Mouse (Mus musculus) B cell, adult 62 days (primary cell): ENCODE data around the gene Bhlhe41. TPM values are rescaled to one million over a fixed set of nuclear protein-coding genes. Genes with fewer than 3 reads are reported as not detected.

Experiments used
- total RNA-seq: library from RNA; stranded (reverse); gene quantifications from 4 replicates; pipeline ENCODE4 v1.2.4, GENCODE M21; 2023

Bhlhe41 gene
- 28.9 to 34.6 TPM (median 31.8 TPM) in 4 replicates for total RNA-seq

DNA sequence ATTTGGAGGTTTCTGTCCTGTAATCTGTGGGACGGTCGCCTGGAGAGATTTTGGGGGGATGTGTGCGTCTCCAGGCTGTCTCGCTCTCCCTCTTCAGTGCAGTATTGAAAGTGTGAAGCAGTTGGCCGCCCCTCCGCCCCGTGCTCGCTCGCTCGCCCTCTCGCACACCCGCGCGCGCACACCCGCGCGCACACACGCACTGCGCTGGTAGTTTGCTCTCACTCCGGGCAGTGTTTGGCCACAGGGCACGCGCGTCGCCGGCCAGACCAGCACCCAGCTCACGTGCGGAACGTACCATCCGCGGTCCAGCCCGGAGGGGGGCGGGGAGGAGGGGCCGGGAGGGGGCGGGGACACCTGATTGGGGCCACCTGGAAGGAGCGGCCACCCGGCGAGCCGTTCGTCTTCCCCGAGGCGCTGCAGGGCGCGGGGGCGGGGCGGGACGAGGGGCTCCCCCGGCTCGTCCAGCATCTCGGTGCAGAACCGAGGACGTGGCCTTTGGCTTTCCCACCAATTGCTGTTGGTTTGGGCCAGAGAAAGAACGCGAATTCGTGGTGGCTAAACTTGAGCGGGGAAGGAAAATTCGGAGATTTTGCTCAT, at the start of gene Bhlhe41:
Bhlhe41 (minus strand) TSS at position 270 of the 597 bp plus-strand sequence.

Other genes with a start within 250 kb of the Bhlhe41 start
- not detected in 4 replicates for gene Tuba3b, start 249.8 kb downstream of the Bhlhe41 start, total RNA-seq
- 0.39 to 1.1 TPM (median 0.94 TPM) in 4 replicates for gene Rassf8, start 118.8 kb downstream of the Bhlhe41 start, total RNA-seq
- gene Sspn, start 66.1 kb upstream of the Bhlhe41 start, total RNA-seq: 0.45 to 1.1 TPM (median 0.91 TPM) in 4 replicates